Mouse (Mus musculus): ENCODE measurements around the gene Anp32a.

Anp32a gene

DNA sequence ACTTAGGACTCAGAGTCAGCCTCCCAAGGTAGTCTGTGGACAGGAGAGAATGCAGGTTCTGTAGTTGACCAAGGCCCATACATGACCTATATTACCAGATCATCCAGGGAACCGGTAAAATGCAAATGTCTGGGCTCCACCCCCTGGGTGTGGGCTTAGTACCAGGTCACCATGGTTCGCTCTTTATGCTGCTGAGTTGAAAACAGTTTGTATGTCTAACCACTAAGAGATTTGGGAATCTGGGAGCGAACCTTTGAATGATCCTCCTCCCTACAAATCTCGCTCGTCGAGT lies 5.2 kb downstream of the Anp32a start:
- no peak for DNase-seq (ENCODE audit: extremely low read depth, low read depth)

DNA sequence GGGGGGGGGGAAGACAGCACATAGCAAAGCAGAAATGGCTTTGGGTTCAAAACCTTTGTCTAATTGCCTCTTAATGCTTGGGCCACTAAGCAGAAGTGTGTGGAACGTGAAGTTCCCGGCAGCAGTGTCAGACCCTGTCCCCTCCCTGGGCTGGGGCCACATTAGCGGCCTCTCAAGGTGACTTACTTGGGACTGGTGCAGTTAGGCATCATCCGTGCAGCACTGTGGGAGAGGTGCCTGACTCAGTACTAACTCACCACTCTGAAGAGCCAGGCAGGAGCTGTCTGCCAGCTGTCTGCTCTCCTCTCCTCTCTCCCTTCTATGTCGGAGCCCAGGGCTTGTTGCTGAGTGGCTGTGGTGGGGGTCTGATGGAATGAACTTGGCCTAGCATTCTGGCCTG lies 6.1 kb downstream of the Anp32a start:
- DNase-seq (ENCODE audit: extremely low read depth, low read depth), result no peak

DNA sequence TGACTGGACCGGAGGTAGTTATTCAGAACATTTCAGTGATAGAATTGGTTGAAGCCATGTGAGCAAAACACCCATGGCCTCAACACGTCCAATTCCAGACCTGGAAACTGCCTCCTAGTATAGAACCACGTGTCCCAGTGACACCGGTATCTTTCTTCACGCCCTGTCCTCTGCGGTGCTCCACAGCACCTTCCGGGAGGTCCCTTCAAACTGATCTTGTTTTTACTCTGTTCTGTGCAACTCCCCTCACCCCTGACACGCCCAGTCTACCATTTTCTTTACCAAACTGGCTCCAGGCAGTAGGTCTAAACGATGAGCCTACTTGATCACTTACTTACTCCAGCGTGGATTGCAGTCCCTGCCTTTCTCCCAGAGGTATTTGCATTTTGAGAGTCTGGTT lies 7.0 kb downstream of the Anp32a start:
- no peak for DNase-seq (ENCODE audit: extremely low read depth, low read depth)

DNA sequence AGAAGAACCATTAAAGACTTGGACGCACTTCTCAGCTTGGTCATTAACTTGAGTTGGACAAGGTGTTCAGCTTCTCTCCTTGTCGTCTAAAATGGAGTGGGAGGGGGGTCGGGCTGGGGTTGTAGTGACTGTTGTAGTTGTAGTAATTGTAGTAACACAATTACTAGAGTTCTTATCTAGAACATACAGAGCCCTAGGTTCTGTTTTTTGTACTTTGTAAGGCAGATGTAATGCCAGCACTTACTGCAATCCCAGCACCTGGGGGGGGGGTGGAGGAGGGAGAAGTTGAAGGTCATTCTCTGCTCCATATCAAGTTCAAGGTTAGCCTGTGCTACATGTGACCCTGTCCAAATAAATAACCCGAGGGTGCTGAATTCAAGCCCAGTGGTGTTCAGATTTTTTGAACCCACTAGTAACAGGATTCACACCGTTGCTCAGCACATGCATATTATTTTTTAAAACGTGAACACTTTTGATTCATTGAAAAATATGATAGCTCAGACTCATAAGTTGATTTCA lies 7.4 kb downstream of the Anp32a start:
- DNase-seq (ENCODE audit: extremely low read depth, low read depth), result no peak

DNA sequence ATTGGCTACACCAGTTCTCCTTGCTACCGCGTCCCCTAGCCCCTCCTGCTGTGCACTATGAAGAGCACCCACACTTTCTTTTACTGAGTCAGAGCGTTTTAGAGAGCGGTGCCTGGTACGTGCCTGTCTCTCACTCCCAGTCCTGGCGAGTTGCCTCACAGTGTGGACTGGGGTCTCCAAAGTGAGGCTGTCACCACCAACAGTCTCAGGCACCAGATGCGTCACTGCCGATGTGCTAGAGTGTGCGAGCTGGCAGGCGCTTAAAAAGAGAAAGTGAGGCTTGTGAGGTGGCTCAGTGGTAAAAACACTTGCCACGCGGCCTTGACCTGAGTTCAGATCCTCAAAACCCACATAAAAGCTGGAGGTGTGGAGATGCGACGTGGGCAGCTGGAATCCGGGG lies 8.2 kb downstream of the Anp32a start:
- no peak for DNase-seq (ENCODE audit: extremely low read depth, low read depth)

DNA sequence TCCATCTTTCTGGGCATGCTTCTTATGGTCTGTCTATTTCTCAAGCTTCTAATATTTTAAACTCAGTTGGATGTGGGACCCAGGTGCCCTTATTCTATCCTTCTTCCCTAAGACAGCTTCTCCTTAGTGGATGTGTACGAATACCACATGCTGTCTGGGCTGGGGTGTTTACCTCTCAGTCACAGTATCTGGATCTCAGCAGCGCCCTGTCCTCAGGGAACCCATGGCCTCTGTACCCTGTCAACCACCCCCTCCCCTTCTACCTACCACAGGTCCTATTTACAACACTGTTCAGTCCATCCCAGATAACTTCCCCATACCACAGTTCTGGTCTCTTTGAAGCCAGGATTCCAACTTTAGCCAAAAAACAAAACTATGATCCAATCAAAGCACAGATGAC lies 9.6 kb downstream of the Anp32a start:
- no peak for DNase-seq (ENCODE audit: extremely low read depth, low read depth)

DNA sequence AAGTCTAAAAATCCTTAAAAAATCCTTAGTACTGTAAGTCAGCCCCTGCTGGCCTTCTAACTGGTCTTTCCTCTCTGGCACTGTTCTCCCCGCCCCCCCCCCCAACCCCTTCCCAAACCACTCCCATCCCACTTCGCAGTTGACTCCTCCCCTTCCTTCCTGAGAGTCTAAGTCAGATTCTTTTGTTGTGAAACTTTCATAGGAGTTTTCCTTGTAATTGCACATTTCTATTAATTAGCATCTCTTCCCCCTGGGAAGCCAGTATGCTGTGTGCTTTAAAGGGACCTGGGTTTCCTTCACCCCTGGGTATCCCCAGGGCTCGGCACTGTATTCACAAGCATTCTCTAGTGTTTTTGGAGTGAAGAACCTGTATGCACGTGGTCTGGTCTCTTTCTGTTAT lies 10.1 kb downstream of the Anp32a start:
- no peak for DNase-seq (ENCODE audit: extremely low read depth, low read depth)

DNA sequence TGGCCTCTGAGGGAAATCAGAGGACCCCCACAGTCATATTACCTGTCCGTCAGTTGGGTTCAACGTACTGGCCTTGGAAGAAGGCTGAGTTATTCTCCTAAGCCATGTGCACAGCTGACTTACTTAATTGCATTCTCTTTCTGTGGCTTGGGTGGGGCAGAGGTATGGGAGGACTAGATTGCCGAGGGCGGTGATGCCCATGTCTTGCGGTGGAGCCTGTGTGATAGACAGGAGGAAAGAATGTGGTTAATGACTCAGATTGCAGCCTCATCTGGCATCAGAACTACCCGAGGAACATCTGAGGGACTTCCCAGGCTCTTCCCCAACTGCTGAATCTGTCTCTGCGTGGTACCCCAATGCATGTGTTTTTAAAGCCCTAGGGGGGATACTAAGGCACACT lies 12.7 kb downstream of the Anp32a start:
- peak; percentile 89 for DNase-seq (ENCODE audit: extremely low read depth, low read depth)

DNA sequence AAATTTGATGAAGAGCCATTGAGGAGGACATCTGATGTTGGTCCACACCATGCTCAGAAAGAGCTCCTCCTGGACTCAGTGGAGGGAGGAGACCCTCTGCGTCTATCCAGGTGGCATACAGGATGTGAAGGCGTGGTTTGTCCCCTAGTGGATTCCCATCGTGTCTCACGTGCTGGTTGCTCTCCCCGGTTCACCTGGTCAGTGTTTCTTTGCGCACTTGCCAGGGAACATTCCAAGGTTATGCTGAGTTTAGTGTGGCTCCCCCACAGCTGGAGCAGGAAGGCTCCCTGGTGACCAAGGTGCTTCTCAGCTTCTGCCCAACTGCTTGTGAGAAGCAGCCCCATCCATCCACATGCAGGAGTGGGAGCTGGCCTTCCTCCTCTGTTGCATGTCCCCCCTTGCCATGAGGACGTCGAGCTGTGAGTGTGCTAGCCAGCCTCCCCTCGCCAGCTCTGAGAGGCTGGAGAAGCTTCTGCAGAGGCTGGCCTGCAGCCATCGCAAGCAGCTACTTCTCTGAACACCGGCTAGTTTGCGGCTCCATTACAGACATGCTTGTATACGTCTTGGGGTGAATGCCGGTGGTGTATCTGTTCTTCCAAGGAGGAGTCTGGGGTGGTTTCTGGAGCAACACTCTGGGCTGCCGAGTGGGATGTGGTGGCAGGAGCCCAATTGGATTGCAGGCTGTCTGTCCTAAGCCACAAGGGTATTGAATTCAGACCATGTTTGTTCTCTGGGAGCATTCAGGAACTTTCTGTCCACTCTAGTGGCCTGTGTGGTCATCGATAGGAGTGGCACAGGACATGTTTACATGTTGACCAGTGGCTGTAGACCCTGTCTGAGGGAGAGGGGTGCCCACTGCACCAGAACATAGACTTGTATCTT lies 14.0 kb downstream of the Anp32a start:
- no peak for DNase-seq (ENCODE audit: extremely low read depth, low read depth)

DNA sequence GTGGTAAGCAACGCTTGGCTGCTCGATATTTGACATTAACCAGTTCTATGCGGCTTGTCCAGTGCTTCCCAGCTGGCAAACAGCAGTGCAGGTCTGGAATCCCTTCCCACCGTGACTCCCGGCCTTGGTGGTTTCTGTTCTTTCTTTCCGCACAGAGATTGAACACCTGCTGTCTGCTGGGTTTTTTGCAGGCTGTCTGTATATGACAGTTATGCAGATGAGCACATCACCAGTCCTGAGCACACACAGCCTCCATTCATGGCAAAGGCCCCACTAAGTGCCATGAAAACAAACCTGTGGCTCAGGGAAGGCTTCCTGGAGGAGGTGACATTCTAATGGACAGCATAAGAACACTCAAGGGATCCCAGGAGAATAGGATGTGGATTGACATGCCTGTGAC lies 14.7 kb downstream of the Anp32a start:
- DNase-seq (ENCODE audit: extremely low read depth, low read depth), result no peak

DNA sequence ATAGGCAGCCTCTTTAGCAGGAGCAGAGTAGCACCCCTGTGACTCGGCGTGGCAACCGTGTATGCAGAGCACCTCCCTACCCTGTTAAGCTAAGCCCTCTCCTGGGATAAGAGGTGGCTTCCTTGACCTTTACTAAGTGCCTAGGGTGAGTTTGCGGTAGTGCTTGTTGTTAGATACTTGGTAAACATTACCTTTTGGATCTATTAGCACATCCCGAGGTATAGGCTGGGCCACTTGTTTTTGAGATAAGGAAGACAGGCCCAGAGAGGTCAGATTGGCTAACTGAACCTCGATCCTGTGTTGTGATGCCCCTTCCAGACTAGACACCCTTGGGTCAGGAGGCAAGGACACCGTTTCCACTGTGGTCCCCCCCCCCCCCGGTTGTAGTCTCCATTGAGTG lies 16.5 kb downstream of the Anp32a start:
- no peak for DNase-seq (ENCODE audit: extremely low read depth, low read depth)

DNA sequence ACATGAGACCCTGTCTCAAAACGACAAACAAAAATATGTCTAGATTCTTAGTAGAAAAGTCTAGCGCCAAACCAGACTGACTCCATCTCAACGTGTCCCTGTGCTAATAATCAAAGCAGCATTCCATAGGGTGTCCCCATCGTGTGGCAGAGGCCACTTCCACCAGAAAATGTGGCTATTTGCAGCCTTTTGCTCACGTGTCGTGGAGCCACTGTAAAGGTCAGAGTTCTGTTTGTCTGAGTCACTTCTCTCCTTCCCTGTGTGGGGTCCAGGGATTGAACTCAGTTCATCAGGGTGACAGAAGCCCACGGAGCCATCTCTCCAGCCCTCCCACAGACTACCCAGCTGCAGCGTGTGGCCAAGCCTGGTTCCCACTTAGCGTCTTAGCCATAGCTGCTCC lies 17.8 kb downstream of the Anp32a start:
- no peak for DNase-seq (ENCODE audit: extremely low read depth, low read depth)

DNA sequence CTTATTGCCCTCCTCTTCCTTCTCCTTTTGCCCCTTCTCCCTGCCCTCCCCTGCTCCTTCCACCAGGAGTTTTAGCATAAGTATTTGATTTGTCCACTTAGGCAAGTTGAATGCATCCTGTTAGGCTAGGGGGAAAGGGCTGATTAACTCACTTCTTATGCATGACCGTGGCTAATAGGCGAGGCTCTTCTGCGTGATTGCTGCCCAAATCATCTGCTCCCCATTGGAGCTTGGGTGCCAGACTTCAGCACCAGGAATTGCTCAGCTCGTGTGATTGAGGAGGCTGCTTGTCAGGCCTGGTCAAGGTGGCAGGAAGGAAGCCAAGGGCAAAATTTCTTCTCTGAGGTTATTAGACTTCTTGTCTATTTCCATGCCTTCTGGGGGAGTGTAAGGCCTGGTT lies 19.8 kb downstream of the Anp32a start:
- no peak for DNase-seq (ENCODE audit: extremely low read depth, low read depth)

DNA sequence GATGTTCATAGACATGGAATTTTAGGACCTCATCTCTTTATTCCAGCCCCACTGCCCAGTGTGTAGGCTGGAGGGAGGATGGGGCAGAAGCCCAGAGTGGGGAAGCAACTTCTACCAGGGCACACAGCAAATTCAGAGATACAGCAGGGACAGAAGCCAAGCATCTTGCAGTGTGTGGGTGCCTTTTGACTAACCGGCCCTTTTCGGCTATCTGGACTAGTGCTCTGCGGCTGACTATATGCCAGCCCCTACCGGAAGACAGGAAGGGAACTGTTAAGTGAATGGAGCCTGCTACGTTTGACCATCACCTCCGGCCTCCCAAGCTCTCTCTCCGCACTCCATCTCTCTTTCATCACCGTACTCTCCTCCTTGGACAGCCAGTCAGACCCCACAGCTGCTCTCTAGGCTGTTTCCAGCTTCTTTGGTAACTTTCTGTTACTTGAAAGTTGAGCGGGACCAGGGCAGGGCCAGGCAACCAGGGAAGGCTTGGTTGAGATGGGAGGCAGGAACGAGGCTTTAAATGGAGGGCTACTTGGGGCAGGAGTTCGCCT lies 21.8 kb downstream of the Anp32a start:
- DNase-seq (ENCODE audit: extremely low read depth, low read depth), result no peak

DNA sequence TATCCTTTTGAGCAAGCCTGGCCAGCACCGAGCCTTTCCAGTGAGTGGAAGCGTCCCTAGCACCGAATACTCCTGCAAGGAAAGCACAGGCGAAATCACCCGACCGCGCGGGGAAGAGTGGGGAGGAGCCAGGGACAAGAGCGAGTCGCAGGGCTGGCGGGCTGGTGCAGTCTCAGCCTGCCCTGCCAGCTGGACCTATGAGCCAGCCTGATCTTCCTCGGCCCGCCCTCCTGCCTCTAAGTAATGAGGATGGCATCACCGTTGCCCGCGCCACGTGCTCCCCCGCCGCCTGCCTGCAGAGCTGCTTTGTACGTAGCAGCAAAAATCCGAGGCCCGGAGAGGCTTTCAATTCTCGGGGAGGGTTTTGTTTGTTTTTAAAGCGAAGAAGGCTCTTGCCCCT lies 22.5 kb downstream of the Anp32a start:
- DNase-seq (ENCODE audit: extremely low read depth, low read depth), result no peak

DNA sequence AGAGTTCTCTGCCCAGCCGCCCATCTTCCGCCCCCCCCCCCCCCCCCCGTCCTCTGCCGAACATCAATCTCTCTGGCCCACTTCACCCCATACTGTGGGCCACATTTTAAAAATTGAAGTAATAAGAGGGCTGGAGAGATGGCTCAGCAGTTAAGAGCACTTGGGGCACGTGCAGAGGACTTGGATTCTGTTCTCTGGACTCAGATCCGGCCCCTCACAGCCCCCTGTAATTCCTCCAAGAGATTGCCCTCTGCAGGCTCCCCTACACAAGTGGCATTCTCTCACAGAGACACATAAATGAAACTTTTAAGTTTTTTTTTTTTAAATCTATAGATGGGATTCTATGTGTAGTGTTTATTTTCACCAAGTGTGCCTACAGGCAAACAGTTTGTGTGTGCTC lies 23.1 kb downstream of the Anp32a start:
- no peak for DNase-seq (ENCODE audit: extremely low read depth, low read depth)

DNA sequence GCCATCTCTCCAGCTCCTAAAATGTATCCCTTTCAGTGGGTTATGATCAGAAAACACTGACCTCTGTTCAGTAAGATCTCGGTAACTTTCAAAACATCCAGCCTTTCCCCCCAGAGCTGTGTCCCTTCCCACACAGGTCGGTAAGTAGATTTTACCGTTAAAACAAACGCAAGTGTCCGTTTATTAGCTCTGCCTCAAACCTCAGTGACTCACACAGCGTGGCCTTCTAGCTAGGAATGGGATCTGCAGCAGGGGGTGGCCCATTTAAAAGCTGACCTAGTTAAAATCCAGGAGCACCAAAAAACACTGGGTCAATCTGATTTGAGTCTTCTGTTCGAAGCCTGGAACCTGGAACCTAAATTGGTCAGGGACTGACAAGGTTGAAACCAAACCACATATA lies 23.7 kb downstream of the Anp32a start:
- DNase-seq (ENCODE audit: extremely low read depth, low read depth), result no peak

DNA sequence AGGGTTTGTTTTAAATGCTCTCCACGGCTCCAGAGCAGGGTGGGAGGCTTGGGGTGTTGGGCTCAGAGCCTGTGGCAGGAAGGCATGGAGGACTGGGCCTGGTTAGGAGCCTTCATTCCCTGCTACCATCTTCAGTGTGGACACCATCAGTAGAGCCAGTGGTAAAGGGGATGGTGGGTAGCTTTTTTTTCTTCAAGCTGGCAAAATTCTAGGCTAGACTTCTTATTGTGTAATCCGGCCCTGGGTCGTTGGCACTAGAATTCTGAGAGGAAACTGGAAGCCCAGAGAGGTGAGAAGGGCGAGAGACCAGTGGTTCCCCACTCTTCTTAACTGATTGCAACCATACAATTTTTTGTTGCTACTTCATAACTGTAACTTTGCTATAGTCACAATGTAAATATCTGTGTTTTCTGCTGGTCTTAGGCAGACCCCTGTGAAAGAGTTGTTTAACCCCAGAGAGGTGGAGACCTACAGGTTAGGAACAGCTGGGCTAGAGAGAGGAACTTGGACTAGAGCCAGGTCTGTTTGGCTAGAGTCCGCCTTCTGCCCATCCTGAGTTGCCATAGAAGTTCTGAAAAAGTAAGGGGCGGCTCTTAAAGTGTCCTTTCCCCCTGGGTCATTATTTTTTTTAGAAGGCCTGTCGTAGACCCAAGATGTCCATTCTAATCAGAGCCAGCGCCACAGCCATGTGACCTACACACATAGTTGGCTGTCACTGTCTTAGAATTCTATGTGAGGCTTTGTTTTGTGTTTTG lies 24.4 kb downstream of the Anp32a start:
- no peak for DNase-seq (ENCODE audit: extremely low read depth, low read depth)

DNA sequence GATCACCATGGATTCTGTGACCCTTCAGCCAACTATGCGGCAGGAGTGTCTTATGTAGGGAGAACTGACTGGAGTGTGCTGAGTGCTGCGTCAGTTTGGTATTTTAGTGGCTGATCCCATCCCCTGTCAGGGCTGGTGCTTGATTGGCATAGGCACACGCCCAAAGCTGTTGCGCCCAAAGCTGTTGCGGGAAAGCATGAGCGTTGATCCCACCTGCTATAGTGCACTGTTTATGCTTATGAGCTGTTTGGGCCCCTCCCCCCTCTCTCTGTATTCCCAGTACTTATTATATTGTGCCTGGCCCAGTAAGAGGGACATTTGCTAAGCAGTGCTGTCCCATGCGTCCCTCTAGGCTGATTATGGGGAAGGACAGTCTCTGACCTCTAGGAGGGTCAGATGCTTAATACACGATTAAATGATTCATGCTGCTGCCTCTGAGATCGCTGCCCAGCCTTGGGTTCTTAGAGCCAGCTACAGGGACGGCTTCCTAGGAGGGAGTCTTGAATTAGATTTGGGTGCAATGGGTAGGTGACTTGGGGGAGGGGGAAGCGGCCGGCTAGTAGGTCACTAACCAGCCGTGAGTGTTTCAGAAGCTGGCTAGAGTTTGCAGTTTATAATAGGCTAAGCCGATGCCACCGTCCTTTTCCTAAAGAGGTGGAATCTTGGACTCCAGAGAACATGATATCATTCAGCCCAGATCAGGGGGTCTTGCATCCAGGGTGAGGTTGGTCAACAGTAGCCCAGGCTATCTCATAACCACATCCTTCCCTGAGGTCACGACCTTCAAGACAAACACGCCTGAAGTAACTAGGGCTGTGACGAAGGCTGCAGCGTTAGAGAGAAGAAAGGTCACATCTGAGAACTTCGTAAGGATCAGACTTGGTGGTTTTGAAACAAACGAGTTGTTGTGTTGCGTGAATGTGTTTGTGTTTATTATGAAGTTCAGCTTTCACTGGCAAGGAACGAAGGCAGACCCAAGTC lies 25.7 kb downstream of the Anp32a start:
- DNase-seq (ENCODE audit: extremely low read depth, low read depth), result no peak

DNA sequence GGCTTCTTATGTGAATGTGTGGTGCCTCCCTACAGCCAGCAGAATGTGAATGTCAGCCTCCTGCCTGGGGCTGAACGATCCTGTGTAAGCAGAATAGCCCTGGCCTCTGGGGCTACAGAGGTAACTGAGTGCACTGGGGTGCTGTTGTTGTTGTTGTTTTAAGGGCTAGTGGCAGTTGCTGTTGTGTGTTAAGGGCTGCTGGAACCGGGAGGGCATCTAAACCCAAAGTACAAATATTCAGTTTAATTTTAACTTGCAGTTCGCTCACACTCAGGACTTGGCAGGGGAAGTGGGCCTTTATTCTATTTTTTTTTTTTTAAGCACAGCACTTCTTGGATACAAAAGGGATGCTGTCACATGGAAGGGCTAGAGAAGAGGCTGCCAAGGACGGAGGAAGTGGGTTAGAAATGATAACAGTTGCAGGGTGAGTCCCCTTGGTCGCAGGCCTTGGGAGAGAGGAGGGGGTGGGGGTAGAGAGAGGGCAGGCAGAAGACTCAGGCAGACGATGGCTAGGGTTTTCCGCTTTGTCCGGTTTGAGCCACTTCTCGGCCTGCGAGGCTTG lies 26.5 kb downstream of the Anp32a start:
- DNase-seq (ENCODE audit: extremely low read depth, low read depth), result peak; percentile 70

All from MEL-GATA-1-ER (cell line).